Mouse (Mus musculus): ENCODE measurements around the gene Sgo2a.

GRCm38 (mm10) chr1:58045076-58045475, 49.3 kb downstream of the Sgo2a start:
- no peak for TF ChIP-seq CTCF (IDR thresholded peaks at IDR 0.05)
- TF ChIP-seq EP300 (IDR thresholded peaks at IDR 0.05), result no peak
